Mouse (Mus musculus) lung, embryonic 16.5 days (tissue): ENCODE measurements around the gene Aldh18a1. TPM values are rescaled to one million over a fixed set of nuclear protein-coding genes. Genes with fewer than 3 reads are reported as not detected.

Experiments used
- ATAC-seq: fragments of 200-750 bp; cut with Nextera tagmentation; 2 replicates; pipeline ENCODE4 v1.8.0; 2017; ENCODE audit warnings: low read depth, mild to moderate bottlenecking, moderate library complexity
- H3K27ac ChIP-seq: fragments of 300-500 bp; sonication (generic); 2 replicates; pipeline ENCODE4 v1.5.1; 2014; ENCODE audit warnings: mild to moderate bottlenecking, control low read depth, low read length
- H3K27me3 ChIP-seq: fragments of 300-500 bp; sonication (generic); 2 replicates; pipeline ENCODE4 v1.6.1; 2014; ENCODE audit warnings: low read depth, low read length, mixed read lengths; ENCODE audit not compliant: control insufficient read depth, insufficient read depth
- H3K36me3 ChIP-seq: fragments of 300-500 bp; sonication (generic); 2 replicates; pipeline ENCODE4 v1.6.1; 2014; ENCODE audit warnings: low read length; ENCODE audit not compliant: control insufficient read depth, insufficient read depth
- H3K4me1 ChIP-seq: fragments of 300-500 bp; sonication (generic); replicated peaks from 2 replicates; pipeline ENCODE4 v1.6.1; 2014; ENCODE audit warnings: low read length, mixed read lengths; ENCODE audit not compliant: control insufficient read depth, insufficient read depth
- H3K4me2 ChIP-seq: fragments of 300-500 bp; sonication (generic); 2 replicates; pipeline ENCODE4 v1.6.1; 2014; ENCODE audit warnings: low read depth, low read length, control low read depth
- H3K4me3 ChIP-seq: fragments of 300-500 bp; sonication (generic); 2 replicates; pipeline ENCODE4 v1.5.1; 2014; ENCODE audit warnings: mild to moderate bottlenecking, low read length, control low read depth
- H3K9ac ChIP-seq: fragments of 300-500 bp; sonication (generic); 2 replicates; pipeline ENCODE4 v1.6.1; 2014; ENCODE audit warnings: low read length, control low read depth
- H3K9me3 ChIP-seq: fragments of 300-500 bp; sonication (generic); 2 replicates; pipeline ENCODE4 v1.6.1; 2016; ENCODE audit warnings: low read length; ENCODE audit not compliant: control insufficient read depth
- WGBS: fragments of 180-500 bp; shearing (Covaris S2); extraction: QIAGEN DNeasy Blood & Tissue Kit; methylation state at CpG from one replicate; pipeline ENCODE4 v1.1.7; 2014; 5-methylcytosine and 5-hydroxymethylcytosine counted together
- polyA plus RNA-seq: library from polyadenylated mRNA; unstranded; fragments of >200 nt; fragmentation: Nextera tagmentation; extraction: Ambion mirVana; gene quantifications from 2 replicates; pipeline ENCODE4 v1.2.1, GENCODE M21; 2015

Gene Aldh18a1
- polyA plus RNA-seq = 40.7 and 50.6 TPM in 2 replicates

DNA sequence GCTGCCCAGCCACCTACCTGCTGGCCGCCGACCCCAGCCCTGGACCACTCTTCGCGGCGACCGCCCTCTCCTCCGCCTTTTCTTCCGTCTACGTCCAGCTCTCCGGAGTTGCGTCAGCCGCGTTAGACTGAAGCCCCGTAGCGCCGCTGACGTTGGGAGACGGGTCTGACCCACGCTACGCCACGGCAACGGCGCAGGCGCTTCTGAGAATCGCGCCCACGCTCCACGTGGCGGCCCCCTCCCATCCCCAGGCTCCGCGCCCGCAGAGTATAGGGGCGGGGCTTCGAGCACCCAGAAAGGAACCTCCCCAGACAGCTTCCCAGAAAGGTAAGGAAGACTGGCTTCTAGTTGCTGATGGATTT lies at the start of gene Aldh18a1:
Aldh18a1 (minus strand) TSS at position 171 of the 362 bp plus-strand sequence.
- Histone ChIP-seq H3K4me1 (peaks cover 7% of the 10 kb centered on the region), H3K4me3 (peak within 1 kb of the TSS; percentile 86), H3K9ac (peak within 1 kb of the TSS; percentile 77), H3K27ac (peak within 1 kb of the TSS; percentile 21), H3K4me2 (peak within 1 kb of the TSS; percentile 65), H3K27me3 (no peaks in the 10 kb centered on the region), H3K9me3 (no peaks in the 10 kb centered on the region), H3K36me3 (no peaks in the 10 kb centered on the region)
- ATAC-seq = peak; percentile 96
- 0% methylated on average over 34 of the region's 34 CpGs for WGBS

DNA sequence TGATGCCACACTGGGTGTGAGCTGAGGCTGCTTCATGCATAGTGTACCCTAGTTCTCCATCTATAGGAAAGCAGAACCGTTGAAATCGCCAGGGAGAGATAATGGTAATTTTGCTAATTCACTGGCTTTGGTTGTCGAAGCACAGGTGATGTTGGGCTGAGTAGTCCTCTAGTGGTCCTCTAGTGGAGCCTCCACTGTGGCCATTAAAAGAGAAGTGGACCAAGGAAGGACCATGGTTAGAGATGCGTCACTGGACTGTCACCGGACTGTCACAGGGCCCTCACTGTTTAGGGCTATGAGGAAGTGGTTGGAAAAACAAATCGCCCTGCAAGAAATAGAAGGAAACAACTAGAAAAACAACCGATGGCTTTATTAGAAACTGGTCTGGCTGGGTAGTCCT lies 49.3 kb upstream of the Aldh18a1 start:
- Histone ChIP-seq H3K9ac (no peak overlapping the region), H3K9me3 (no peaks in the 10 kb centered on the region), H3K4me1 (no peaks in the 10 kb centered on the region; the same call in 1 of the 2 replicates), H3K36me3 (no peaks in the 10 kb centered on the region), H3K27ac (peak overlapping the region; percentile 48), H3K4me3 (no peak overlapping the region), H3K27me3 (no peaks in the 10 kb centered on the region), H3K4me2 (no peak overlapping the region)
- 72% methylated on average over 7 of the region's 7 CpGs for WGBS
- no peak; the same call in 1 of the 2 replicates for ATAC-seq

DNA sequence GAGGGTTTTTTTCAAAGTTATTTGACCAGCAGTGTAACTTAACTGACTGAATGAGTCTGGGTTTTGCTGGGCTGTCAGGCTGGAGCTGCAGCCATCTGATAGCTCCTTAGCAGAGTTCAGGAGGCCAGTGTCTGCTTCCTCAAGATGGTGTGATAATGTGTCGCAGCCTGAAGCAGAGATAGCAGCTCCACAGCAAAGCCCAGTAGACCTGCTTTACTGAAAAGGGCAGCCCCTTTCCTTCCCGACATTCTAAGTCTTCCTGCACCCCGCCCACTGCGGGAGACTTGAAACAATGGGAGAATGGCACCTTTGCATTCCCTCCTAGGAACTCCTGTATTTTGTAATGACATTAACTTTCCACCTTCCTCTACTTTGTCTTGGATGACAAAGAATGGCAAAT lies 48.8 kb upstream of the Aldh18a1 start:
- peak; percentile 77 for ATAC-seq
- Histone ChIP-seq H3K36me3 (no peaks in the 10 kb centered on the region), H3K27ac (peak overlapping the region; percentile 48), H3K4me1 (no peaks in the 10 kb centered on the region; the same call in 1 of the 2 replicates), H3K4me2 (no peak overlapping the region), H3K9me3 (no peaks in the 10 kb centered on the region), H3K9ac (no peak overlapping the region), H3K27me3 (no peaks in the 10 kb centered on the region), H3K4me3 (no peak overlapping the region)
- WGBS = 32% methylated on average over 4 of the region's 4 CpGs

DNA sequence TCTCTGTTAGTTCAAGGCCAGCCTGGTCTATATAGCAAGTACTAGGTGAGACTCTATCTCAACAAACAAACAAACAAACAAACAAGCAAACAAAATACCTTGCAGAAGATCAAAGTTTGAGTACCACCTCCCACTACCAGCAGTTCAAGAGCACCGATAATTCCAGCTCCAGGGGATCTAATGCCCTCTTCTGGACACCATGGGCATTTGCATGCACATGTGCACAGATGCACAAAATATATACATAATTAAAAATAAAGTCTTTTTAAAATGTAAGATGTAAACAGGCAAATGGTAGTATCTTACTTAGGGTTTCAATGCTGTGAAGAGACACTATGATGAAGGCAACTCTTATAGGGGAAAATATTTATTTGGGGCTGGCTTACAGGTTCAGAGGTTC lies 44.9 kb upstream of the Aldh18a1 start:
- ATAC-seq = no peak
- H3K27ac ChIP-seq = no peak overlapping the region
- no peak overlapping the region for H3K9ac ChIP-seq
- no peak overlapping the region for H3K4me2 ChIP-seq
- no peaks in the 10 kb centered on the region for H3K36me3 ChIP-seq
- H3K27me3 ChIP-seq = no peaks in the 10 kb centered on the region
- 60% methylated on average over 1 of the region's 1 CpGs for WGBS
- H3K9me3 ChIP-seq = no peaks in the 10 kb centered on the region
- no peaks in the 10 kb centered on the region; the same call in 1 of the 2 replicates for H3K4me1 ChIP-seq
- no peak overlapping the region for H3K4me3 ChIP-seq

DNA sequence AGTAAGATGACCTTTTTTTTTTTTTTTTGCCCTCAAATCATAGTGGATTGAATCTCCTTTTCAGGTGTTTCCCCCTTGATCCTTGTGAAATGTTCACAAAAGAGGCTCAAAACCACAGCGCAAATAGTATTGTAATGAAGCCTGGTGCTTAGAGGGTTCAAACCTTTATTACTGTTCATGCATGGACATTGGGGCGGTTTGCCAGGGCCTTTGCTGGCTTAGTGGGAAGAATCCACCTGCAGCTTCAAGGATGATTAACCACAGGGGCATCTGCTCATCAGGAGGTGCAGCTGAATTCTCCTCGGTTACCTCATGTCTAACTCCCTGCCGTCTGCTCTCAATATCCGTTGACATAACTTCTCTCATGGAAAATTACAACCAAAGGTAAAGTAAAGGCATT lies 44.4 kb upstream of the Aldh18a1 start:
- ATAC-seq = no peak
- Histone ChIP-seq H3K27me3 (no peaks in the 10 kb centered on the region), H3K4me1 (no peaks in the 10 kb centered on the region), H3K4me3 (no peak overlapping the region), H3K27ac (no peak overlapping the region), H3K4me2 (no peak overlapping the region), H3K9ac (no peak overlapping the region), H3K9me3 (no peaks in the 10 kb centered on the region), H3K36me3 (no peaks in the 10 kb centered on the region)
- WGBS = 81% methylated on average over 5 of the region's 5 CpGs

DNA sequence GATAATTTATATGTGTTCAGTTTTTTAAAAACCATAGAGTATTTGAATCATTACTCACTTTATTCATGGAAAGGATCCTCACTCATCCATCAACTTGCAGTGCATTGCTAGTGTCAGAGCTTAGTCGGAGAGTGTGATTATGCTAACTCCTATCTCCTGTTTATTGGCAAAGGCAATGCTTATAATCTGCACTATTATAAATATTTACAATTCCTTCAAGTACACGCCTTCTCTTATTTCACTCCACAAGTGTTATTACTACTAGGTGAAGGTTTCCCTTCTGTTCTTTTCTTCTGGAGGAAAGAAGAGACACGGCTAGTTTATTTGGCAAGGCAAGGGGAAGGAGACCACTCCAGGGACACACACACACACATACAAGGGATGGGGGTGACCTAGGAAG lies 43.9 kb upstream of the Aldh18a1 start:
- WGBS = 30% methylated on average over 3 of the region's 3 CpGs
- ATAC-seq = peak; percentile 28; the same call in 1 of the 2 replicates

DNA sequence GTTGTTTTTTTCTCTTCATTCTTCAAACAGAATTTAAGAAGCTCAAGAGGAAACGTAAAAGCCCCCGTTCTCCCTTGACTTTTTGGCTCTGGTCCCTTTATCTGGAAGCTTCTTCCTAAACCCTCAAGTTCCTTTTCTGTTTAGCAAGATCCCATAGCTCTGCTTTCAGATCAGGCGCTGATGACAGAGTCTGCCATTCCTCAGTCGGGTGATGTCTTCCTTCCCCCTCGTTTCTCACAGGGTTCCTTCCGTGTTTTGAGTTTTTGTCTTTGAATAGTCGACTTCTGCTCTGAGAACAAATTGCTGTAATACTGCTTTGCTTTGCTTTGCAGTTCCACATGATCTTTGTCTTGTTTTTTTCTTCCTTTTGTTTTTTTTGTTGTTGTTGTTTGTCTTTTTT lies 42.3 kb upstream of the Aldh18a1 start:
- H3K9ac ChIP-seq = no peak overlapping the region
- H3K27ac ChIP-seq = no peak overlapping the region
- no peaks in the 10 kb centered on the region for H3K9me3 ChIP-seq
- no peaks in the 10 kb centered on the region for H3K27me3 ChIP-seq
- H3K36me3 ChIP-seq = no peaks in the 10 kb centered on the region
- ATAC-seq = no peak
- no peaks in the 10 kb centered on the region for H3K4me1 ChIP-seq
- no peak overlapping the region for H3K4me3 ChIP-seq
- H3K4me2 ChIP-seq = no peak overlapping the region
- 49% methylated on average over 7 of the region's 7 CpGs for WGBS

More for the DNA sequence above, 43.9 kb upstream of the Aldh18a1 start:
- no peaks in the 10 kb centered on the region for H3K9me3 ChIP-seq
- H3K4me3 ChIP-seq = no peak overlapping the region
- no peaks in the 10 kb centered on the region for H3K4me1 ChIP-seq
- no peaks in the 10 kb centered on the region for H3K36me3 ChIP-seq
- H3K4me2 ChIP-seq = no peak overlapping the region
- H3K9ac ChIP-seq = no peak overlapping the region
- no peak overlapping the region for H3K27ac ChIP-seq
- no peaks in the 10 kb centered on the region for H3K27me3 ChIP-seq

DNA sequence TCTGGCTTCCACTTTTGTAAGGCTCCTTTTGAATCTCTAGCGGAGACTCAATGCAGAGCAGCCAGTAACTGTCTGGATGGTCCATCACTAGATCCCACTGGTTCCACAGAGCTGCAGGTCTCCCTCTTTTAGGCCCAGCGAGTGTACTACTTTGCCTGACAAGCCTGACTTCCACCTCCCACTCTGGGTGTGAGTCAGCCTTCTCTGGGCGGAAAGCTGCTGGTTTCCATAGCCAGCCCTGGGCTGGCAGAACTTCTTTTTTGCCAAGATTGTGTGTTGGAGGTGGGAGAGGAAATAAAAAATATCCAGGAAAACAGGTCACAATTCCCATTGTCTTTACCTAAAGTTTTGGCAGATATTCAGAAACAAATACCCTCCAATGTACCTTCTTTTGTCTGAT lies 41.8 kb upstream of the Aldh18a1 start:
- ATAC-seq = no peak
- H3K9me3 ChIP-seq = no peaks in the 10 kb centered on the region
- H3K27ac ChIP-seq = peak overlapping the region; percentile 30; the same call in 1 of the 2 replicates
- H3K4me3 ChIP-seq = no peak overlapping the region
- 80% methylated on average over 3 of the region's 3 CpGs for WGBS
- H3K36me3 ChIP-seq = no peaks in the 10 kb centered on the region
- no peaks in the 10 kb centered on the region for H3K4me1 ChIP-seq
- H3K9ac ChIP-seq = no peak overlapping the region
- no peaks in the 10 kb centered on the region for H3K27me3 ChIP-seq
- no peak overlapping the region for H3K4me2 ChIP-seq

DNA sequence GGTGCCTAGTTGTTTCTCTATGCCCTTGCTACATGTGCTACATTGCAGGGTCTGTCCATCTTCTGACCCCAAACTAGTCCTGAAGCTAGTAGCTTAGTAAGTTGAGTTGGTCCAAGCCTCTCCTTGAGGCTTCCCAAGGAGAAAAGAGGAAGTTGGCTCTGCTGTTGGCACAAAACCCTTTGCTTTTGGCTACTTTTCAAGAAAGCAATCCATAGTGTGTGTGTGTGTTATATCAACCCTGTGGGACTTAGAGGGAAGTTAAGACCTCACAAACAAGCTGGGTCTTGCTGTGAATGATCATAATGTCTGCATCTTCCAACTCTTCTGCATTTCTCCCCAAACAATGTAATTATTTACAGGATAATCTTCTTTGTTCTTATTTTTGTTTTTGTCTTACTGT lies 40.7 kb upstream of the Aldh18a1 start:
- Histone ChIP-seq H3K9ac (no peak overlapping the region), H3K4me2 (no peak overlapping the region), H3K4me3 (no peak overlapping the region), H3K36me3 (no peaks in the 10 kb centered on the region), H3K27ac (no peak overlapping the region), H3K4me1 (no peaks in the 10 kb centered on the region), H3K9me3 (no peaks in the 10 kb centered on the region), H3K27me3 (no peaks in the 10 kb centered on the region)
- ATAC-seq = no peak

DNA sequence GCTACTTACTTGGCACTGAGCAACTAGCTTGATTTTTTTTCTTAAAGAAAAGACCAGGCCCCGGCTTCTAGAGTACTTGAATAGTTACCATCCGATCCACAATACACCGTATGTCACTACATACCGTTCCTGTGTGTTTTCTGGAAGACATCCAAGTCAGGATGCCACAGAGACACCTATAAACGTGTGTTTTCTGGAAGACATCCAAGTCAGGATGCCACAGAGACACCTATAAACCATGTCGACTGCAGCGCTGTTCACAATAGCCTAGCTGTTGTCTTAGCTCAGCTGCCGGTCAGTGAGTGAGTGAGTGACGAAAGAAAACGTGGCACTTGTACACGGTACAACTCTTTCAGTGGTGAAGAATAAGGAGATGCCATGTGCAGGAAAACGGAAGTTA lies 37.7 kb upstream of the Aldh18a1 start:
- WGBS = 36% methylated on average over 12 of the region's 12 CpGs
- no peak overlapping the region for H3K4me2 ChIP-seq
- no peak overlapping the region for H3K4me3 ChIP-seq
- H3K36me3 ChIP-seq = no peaks in the 10 kb centered on the region
- H3K27me3 ChIP-seq = no peaks in the 10 kb centered on the region
- no peaks in the 10 kb centered on the region for H3K9me3 ChIP-seq
- H3K4me1 ChIP-seq = no peaks in the 10 kb centered on the region
- ATAC-seq = no peak
- H3K27ac ChIP-seq = no peak overlapping the region
- no peak overlapping the region for H3K9ac ChIP-seq
